Mouse (Mus musculus) E14TG2a.4 (cell line): Measurements from ENCODE around the gene Diras1.

Experiments
- CTCF ChIP-seq: conservative IDR thresholded peaks from 2 replicates; pipeline ENCODE4 v1.5.1; 2014; ENCODE audit warnings: low read length
- NANOG ChIP-seq: IDR thresholded peaks from 2 replicates; pipeline ENCODE4 v1.6.1; 2014; ENCODE audit warnings: borderline replicate concordance, low read length, mixed read lengths

DNA sequence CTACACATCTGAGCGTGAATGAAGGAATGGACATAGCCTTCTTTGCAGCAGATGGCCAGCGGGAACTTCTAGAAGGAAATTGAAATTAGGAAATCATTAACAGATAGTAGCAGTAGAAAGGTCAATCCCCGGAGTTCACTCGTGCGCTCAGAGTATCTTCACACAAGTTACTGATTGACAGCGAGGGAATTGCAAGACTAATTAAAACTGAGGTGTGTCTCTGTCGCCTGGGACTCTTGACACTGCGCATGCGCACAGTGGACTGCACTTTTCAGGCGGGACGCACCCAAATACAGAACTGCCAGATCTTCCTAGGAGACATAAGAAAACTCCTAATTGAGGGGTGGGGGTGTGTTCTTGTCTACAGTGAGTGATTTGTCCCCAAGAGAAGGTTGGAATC lies 50.0 kb downstream of the Diras1 start:
- TF ChIP-seq CTCF = no peak
- TF ChIP-seq NANOG = no peak
